Mouse (Mus musculus) layer of hippocampus, postnatal 36 days (tissue): ENCODE results near the gene Efna1. TPM values are rescaled to one million over a fixed set of nuclear protein-coding genes. Genes with fewer than 3 reads are reported as not detected.
A peak's percentile ranks its signal among the peaks of the same experiment; 100 is the strongest.

Experiments used
- DNase-seq, 2 experiments: peaks; one replicate each; pipeline ENCODE4 v3.0.0; 2022
- total RNA-seq, 2 experiments: library from RNA; stranded (reverse); gene quantifications; 2 replicates each; pipeline ENCODE4 v1.2.3; 2021

Gene Efna1
- total RNA-seq, 2 experiments from 2014 or later, result 8.8 to 9.9 TPM

DNA sequence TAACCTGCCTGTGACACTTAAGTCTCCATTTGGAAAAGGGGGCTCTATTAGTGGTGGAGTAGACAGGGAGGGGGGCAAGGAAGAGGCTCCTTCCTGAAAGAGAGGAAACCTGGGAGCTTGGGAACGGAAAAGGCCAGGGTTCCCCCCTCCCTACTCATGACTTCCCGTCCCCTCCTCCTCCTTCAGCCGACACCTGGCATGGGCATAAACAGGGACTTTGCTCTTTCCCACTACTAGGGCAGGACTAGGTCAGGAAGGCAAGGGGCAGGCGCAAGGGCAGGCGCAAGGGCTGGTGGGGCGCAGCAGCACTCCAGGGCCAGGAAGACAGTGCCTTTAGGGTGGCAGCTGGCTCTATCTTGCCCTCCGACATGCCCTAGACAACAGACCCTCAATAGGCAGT, 2.8 kb downstream of the Efna1 start:
- DNase-seq, result no peak

DNA sequence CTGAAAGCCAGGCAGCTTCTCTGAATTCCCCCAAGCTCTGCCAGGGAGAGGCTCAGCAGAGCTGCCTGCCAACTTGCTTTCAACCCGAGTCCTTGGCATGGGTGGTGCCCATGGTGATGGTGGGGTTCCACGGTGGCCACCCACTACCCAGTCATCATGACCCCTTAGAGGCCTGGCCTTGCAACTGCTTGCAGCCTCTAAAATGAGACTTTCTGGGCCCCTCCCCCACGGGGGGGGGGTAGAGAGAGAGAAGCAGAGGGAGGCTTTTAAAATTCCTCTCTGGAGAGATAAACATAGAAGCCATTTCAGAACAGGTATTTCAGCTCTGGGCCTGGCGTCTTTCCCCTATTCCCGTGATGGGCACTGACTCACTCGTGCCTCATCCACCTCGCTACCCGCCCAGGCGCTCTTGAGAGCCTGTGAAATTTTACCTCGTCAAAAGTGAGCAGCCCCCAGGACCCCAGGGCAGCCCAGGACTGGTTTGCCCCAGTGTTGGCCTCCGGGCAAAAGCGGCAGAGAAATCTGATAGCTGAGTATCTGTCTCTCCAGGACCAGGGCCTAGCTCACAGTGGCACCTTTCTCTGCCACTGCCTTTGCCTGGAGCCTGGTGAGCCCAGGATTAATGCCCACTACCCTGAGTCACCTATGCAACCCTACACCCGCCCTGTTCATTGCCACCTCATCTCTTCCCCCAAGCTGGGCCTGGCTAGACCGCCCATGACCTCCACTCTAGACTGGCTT, 3.5 kb downstream of the Efna1 start:
- no peak for DNase-seq

DNA sequence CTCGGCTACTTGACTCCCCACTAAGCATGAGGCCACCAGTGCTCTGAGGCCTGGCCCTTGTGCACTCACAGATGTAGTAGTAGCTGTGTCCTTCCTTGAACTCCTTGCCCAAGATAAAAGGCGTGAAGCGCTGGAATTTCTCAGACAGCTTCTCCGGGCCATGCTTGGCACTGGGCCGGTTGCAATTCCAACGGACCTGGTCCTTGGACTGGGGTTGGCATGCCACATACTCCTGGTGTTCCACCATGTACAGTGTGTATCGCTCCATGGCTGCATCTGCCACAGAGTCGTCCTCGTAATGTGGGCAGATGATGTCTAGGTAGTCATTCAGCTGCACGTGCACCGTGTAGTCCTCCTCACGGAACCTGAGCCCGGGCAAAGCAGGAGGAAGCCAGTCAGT, 4.9 kb downstream of the Efna1 start:
- DNase-seq, result no peak

DNA sequence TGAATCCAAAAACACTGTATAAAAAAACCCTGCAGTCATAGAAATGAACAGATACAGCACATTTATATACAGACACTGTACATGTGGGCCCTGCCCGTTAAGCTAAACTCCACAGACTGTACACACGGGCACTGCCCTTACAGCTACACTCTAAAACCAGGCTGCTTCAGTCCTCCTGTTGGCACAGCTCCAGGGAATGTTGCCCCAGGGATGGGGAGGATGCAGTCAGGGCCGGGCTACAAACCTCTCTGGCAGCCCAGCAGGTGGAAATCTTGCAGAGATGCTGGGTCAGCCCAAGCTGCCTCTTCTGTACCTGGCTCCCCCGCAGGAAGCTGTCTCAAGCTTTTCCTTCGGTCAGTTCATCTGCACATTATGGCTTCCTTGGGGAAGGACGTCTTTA, 9.2 kb downstream of the Efna1 start:
- no peak for DNase-seq

DNA sequence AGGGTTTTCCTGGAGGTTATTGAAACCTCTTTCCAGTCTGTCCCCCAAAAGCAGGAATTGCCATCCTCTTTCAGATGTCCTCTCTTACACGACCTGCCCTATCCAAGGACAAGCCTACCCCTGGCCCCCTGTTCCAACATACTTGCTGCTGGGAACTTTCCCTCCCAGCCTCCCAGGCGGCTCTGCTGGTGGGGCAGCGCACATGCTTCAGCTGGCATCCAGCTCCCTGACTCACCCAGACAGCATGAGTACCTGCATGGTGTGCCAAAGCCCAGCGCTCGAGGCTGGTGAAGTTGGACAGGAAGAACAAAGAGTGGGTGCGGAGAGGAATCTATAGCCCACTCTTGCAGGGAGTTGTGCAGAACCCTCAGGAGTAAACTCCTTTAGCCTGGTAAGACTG, 10.1 kb downstream of the Efna1 start:
- peak; percentile 65 to 69 for DNase-seq

DNA sequence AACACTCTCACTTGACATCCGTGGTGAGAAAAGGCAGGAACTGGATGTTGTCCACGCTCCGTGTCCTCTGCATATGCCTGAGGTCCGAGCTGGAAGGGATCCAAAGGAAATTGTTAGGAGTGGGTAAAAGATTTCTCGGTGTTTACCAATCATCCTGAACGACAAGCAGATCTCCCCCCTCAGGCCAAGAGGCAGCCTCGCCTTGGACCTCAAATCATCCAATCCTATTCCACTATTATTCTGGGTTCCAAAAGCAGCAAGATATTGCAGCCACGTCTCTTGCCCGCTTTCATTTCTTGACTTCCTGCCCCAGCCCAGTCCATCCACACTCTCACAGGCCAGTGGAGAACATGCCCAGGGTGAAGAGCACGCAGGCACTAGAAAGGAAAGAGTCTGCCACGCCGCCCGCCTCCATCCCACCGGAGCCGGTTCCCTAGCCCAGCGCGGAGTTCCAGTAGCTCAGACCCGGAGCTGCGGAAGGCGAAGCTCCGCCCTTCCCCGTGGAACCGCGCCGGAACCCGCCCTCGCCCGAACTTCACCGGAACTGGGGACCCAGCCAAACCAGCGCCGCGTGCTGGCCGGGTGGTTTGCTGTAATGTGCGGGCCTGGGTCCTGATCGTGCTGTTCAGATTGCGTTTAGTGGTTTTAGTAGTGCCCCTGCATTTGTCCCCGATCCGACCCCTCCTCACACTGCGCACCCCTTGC, 10.7 kb downstream of the Efna1 start, which contains the start of gene Slc50a1:
TSS of gene Slc50a1 (minus strand) at position 520 of the 705 bp plus-strand sequence.
- peak; percentile 86 to 88 for DNase-seq

DNA sequence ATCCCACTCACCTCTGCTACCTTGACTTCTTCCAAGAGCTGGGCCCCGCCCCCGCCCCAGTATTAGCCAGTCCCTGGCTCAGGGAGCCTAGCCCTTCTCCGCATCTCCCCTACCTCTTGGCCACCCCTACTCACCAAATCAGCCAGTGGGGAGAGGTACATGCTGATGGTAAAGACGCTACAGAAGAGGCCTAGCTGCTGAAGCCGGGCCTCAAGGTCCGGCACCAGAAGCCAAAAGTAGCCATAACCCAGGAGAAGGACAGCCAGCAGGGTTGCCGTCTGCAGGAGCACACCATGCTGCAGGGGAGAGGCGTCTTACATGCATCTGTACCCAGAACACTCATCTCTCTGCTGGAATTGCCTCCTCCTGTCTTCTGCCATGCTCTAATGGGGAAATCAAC, 12.0 kb downstream of the Efna1 start:
- DNase-seq, result no peak

DNA sequence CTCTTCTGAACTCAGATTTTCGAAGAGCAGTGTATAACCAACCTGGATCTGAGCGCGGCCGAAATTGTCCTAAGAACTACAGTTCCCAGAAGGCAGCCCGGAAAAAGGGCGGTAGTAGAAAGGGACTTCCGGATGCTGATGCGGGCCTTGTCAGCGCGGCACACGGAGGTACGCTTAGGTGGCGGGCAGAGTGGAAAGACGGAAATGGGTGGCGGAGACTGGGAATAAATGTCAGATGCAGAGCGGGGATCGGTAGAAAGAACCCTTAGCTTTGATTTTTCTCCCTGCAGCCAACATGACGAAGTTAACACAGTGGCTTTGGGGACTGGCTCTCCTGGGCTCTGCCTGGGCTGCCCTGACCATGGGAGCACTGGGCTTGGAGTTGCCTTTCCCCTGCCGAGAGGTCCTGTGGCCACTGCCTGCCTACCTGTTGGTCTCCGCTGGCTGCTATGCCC, 14.5 kb downstream of the Efna1 start:
- peak; percentile 80 to 81 for DNase-seq

DNA sequence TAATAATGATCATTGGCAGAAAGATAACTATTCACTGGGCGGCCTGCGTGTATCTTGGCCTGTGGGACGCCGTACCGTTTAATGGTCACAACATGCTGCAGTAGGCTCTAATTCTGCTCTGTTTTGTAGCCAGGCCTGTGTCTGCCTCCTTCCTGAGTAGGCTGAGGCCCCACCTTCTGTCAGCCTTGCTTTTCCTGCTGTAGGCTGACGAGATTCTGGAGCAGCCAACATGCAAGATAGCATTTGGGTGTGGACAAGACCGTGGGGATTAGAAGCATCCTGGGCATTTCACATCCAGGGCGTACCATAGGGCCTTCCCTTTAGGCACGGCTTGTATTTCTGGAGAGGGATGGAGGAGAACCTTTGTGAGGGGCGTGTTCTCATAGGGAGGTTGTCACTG, 18.5 kb downstream of the Efna1 start:
- DNase-seq, result no peak

DNA sequence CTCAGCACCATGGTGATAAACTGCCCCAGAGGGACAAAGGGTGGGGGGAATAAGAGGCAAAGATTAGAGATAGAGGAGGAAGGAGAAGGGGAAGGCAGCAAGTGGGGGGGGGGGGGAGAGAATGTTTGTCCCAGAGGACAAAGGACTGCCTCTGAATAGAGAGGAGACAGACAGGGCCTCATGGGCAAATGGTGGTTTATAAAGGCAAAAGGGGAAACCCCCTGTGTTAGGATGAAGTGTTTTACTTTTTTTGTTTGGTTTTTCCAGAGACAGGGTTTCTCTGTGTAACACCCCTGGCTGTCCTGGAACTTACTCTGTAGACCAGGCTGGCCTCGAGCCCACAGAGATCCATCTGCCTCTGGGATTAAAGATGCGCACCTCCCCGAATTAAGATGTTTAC, 20.7 kb downstream of the Efna1 start:
- no peak for DNase-seq

DNA sequence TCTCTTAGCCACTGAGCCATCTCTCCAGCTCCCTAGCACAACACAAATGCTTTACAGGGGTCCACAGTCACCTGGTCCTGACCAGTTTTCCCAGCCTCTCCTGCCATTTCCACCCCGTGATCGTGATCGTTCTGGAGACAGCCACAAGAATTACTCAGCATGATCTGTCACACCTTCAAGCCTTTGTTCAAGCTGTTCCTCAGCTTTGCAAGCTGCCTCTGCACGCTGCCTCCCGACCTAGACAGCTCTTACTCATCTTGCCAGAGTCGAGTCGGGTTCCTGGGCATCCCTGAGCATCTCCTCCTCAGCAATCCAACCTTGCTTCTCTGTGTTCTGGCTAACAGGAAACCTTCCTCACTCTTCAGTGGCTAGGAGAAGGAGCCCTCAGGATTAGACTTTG, 21.9 kb downstream of the Efna1 start, which contains the start of gene Dpm3:
TSS of gene Dpm3 (plus strand) at position 283 of the 400 bp plus-strand sequence.
- no peak for DNase-seq

DNA sequence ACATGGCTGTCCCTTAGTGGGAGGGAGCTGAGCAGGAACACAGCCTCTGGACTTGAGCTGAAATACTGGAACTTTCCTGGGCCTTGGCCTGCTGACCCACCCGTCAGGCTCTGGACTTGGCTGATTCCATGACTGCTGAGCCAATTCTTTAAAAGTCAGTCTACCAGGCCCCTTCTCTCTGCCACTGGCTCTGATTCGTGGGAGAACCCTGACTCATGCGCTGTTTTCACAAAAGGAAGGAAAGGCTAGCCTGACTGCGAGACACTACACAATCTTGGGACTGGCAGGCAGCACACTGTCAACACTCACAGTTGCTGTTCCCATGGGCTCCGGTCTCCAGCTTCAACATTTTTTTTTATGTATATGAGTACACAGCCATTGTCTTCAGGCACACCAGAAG, 24.8 kb downstream of the Efna1 start:
- DNase-seq, result no peak

DNA sequence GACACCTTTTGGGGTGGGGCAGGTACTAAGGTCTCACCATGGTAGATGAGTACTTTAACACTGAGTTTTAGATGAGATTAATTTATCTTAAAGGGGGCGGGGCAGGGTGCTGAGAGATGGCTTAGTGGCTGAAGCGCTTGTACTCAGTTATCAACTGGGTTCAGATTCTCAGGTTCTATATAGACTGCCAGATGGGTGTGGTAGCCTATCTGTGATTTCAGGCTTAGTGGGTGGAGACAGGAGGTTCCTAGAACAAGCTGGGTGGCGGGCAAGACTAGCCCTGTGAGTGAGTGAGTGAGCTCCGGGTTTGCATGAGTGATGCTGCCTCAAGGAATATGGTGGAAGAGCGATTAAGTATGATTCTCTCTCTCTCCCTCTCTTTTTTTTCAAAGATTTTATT, 25.9 kb downstream of the Efna1 start:
- no peak for DNase-seq

DNA sequence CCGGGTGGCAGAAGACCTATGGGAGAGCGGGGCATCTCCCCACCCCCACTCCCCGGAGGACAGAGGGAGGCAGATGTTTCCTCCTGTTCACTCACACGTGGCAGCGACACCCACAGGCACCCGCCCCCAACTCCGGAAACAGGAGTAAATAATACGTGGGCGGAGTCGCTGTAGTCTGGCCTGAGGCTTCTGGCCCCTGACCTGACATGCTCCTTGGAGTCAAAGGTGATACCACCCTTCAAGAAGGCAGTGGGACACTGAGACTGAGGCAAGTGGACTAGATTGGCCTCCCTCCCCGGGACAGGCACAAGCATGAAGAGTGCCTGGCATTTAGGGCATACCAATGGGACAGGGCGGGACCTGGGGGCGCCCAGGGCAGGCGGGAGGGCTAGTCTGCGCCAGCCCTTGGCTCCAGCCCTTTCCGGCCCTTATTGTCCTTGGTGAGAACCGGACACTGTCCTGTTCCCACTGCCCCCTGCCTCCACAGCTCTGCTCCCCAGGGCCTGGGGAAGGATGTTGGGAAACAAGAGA, 29.5 kb downstream of the Efna1 start:
- no peak for DNase-seq

DNA sequence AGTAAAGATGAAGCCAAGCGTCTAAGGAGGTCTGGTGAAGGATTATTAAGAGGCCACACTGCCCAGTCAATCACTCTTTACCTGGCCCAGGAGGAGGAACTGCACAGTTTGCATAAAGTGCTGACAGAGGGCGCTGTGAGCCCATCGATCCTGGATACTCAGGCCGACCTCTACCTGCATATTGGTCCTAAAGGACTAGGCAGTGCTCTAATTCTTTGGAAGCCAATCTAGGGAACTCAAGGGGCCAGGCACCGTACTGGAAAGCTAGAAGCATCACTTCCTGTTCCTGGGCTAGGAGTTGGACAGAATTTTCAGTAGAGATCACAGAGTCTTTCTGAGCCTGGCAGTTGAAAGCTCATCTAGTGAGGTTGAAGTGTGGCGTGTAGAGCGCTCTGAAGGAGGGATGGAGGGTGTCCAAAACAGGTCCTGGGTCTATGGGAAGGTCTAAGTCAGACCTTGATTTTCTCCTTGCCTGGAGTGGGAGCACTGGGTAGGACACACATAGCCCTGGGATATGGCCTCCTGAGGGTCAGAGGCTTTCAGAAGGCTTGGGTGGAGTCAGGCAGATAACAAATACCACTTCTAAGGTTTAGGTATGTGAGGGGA, 30.4 kb downstream of the Efna1 start:
- no peak for DNase-seq

DNA sequence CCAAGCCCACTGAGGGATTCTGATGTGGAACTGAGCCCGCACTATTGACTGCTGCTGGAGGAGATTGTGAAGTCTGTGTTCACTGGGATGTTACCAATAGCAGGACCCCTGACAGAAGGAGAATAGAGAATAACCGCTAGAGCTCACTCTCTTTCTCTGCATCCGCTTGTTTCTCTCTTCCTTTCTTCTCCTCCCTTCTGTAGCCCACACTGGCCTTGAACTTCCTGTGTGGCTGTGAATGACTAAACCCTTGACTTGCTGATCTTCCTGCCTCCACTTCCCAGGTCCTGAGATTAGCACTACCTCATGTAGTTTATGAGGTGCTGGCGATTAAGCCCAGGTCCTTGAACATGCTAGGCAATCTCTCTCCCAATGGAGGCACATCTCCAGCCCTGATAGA, 33.5 kb downstream of the Efna1 start:
- DNase-seq, result no peak

DNA sequence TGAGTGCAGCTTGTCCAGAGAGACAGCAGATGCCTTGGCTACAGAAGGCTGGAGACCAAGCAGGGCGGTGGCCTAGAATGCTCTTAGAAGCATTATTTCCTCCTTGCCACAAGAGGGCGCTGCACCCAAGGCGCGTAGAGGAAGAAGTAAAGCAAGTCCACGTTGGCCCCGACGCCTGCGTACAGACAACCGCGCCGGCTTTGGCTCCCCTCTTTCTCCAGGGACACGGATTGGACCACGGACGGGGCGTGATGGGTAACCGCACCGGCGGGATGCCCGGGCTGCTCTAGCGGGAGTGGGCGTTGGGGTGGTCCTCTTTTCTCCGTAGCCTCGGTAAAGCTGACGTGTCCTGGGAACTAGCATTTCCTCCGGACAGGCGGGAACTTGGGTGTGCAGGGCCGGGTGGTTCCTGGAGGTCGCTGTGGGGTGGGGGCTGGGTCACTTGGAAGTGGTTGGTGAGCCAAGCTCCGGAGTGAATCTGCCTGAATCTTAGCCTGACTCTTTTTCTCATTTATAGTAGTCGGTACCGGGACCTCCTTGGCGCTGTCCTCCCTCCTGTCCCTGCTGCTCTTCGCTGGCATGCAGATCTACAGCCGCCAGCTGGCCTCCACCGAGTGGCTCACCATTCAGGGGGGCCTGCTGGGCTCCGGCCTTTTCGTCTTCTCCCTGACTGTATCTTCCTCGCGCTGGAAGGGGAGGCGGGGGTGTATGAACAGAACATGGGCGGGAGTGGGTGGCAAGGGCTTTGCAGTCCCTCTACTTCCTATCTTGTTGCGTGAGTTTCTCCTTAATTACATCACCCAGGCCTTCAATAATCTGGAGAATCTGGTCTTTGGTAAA, 34.5 kb downstream of the Efna1 start, which contains the start of gene Trim46:
TSS of gene Trim46 (minus strand) at position 49 of the 840 bp plus-strand sequence.
- peak; percentile 89 to 90 for DNase-seq

DNA sequence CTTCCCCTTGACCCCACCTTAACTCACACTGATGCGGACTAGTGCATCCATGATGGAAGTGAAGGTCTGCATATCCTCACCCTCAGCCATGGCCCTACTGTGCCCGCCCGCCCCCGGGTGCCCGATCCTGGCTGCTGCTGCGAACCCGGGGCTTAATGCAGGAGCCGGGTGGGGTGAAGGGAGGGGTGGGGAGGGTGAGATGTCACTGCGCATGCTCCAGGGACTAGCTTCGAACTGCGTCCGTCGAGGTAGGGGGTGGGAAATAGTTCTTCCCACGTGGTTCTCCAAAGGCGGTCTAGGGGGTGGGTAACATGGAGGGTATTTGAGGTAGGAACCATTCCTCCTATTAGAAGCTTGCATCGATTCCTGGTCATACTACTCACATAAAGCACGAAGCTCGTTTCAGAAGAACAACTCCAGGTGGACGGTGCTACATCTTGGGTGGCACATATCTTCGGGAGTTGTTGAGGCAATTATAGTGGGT, 35.2 kb downstream of the Efna1 start, which contains the start of gene Krtcap2:
TSS of gene Krtcap2 (plus strand) at position 279 of the 484 bp plus-strand sequence.
- DNase-seq, result peak; percentile 70 to 77

DNA sequence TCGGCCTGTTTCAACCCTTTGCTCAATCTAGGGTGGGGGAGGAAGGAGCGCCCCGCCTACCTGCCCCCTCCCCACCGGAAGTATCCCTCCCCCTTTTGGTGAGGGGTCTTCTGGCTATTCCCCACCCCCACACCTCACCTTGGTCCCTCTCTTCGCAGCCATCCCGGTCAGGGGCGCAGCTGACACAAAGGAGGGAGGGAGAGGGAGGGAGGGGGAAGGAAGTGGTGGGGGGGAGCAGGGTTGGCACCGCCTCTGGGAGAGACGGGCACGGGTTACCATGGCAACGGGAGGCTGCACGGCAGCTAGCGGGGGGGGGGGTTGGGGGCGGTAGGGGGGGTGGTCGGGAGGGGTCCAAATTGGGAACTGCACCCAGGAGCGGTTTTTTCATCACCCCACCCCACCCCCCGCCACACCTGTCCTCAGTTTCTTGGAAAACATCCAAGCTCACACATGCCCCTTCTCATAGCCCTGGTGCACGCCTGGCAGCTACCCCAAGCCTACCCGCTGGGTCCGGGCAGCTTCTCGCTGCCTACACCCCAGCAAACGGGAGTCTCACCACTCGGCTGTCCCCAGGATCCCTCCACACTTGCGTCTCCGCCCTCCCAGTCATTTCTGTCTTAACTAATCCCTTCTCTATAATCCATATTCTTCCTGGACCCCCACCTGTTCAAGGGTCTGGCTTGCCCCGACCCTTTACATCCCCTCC, 35.8 kb downstream of the Efna1 start:
- DNase-seq, result peak in 1 of 2 experiments; percentile 59

DNA sequence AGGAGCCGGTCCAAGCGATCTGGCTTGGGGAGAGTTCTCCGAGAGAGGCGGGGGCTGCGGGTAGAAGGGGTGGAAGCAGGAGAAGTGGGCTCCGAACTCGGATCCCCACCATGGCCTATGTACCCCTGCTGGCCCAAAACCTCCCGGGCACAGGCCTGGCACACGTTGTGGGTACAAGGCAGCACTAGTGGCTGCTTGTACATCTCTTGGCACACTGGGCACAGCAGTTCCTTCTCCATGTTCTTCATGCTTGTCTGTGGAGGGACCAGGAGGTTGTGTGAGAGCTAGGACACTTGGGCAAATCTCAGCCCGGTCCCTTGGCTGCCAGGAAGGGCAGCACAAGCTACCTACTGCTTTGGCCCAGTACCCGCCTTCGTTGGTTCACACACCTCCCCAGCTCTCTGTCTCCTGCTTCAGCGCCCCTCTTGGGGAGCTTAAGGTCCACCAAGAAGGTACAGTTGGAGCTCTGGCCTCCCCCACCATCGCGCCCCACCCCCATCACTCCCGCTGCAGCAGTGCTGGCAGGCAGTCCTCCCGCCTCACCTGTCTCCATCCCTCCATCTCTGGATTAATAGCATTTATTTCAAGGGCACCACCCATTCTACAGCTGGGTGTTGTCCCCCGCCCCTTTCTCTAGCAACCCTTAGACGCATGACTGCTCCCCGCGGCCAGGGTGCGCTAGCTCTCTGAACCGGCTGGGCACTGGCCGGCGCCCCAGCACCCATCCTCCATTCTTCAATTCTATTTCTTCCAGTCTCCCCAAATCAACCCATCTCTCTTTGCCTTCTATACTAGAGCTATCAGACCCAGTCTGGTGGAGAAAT, 36.6 kb downstream of the Efna1 start:
- DNase-seq, result no peak
